ENCODE assay signal across 18 mouse cellular contexts in genomic region chr9:31999760-32000159, GRCm38 (mm10).
A peak's percentile ranks its signal among the peaks of the same experiment; 100 is the strongest.
DNase-seq lines count a peak whose midpoint lies in the region; ATAC-seq and TF ChIP-seq lines count a peak whose summit lies in the region.
"Had no signal": no experiment of that assay in that cellular context is flagged by ENCODE, and none has a peak within 500 bp of the region (broad histone marks: within the 10 kb centered on the region; RNA-seq: fewer than 3 reads in every experiment).

No protein-coding gene starts in this region.

- H3K9me3 ChIP-seq in kidney, embryonic 16.5 days (ENCODE audit: low read length) = no peaks in the 10 kb centered on the region
- H3K9me3 ChIP-seq: forebrain, embryonic 15.5 days; hindbrain, embryonic 12.5 days; intestine, embryonic 15.5 days; midbrain, embryonic 10.5 days; neural tube, embryonic 15.5 days had no signal

- no peaks in the 10 kb centered on the region for H3K36me3 ChIP-seq in kidney, embryonic 16.5 days (ENCODE audit: insufficient read depth, low read length)
- H3K36me3 ChIP-seq: forebrain, embryonic 15.5 days; hindbrain, embryonic 12.5 days; intestine, embryonic 15.5 days; midbrain, embryonic 10.5 days; neural tube, embryonic 15.5 days had no signal

- no peak overlapping the region for H3K4me2 ChIP-seq in kidney, embryonic 16.5 days (replicated peaks; ENCODE audit: low read depth, low read length)
- H3K4me2 ChIP-seq: forebrain, embryonic 15.5 days; hindbrain, embryonic 12.5 days; intestine, embryonic 15.5 days; neural tube, embryonic 15.5 days had no signal

- WGBS in kidney, embryonic 16.5 days = 36% methylated on average over 1 of the region's 1 CpGs

- peaks cover 28% of the 10 kb centered on the region for H3K4me1 ChIP-seq in kidney, embryonic 16.5 days (ENCODE audit: insufficient read depth, low read length)

- TF ChIP-seq CTCF in layer of hippocampus, adult 2 months (conservative IDR thresholded peaks at IDR 0.05) = no peak

- no peaks in the 10 kb centered on the region for H3K27me3 ChIP-seq in kidney, embryonic 16.5 days (ENCODE audit: insufficient read depth, low read length)
- H3K27me3 ChIP-seq: forebrain, embryonic 15.5 days; hindbrain, embryonic 12.5 days; intestine, embryonic 15.5 days; neural tube, embryonic 15.5 days had no signal

- no peak overlapping the region for H3K9ac ChIP-seq in kidney, embryonic 16.5 days (replicated peaks; ENCODE audit: low read length)
- H3K9ac ChIP-seq: forebrain, embryonic 15.5 days; hindbrain, embryonic 12.5 days; intestine, embryonic 15.5 days; liver, embryonic 14.5 days; neural tube, embryonic 15.5 days had no signal

- H3K27ac ChIP-seq in kidney, embryonic 16.5 days (ENCODE audit: low read length) = no peak overlapping the region
- H3K27ac ChIP-seq in layer of hippocampus, adult 2 months = no peak overlapping the region
- H3K27ac ChIP-seq: forebrain, embryonic 15.5 days; hindbrain, embryonic 12.5 days; intestine, embryonic 15.5 days; liver, embryonic 14.5 days; midbrain, embryonic 10.5 days; neural tube, embryonic 15.5 days had no signal

- no peak for ATAC-seq in kidney, embryonic 16.5 days (ENCODE audit: low FRiP score, low TSS enrichment)
- ATAC-seq: forebrain, embryonic 15.5 days; intestine, embryonic 15.5 days had no signal

- H3K4me3 ChIP-seq in kidney, embryonic 16.5 days (ENCODE audit: low read length) = no peak overlapping the region
- no peak overlapping the region for H3K4me3 ChIP-seq in layer of hippocampus, adult 2 months
- H3K4me3 ChIP-seq: forebrain, embryonic 15.5 days; hindbrain, embryonic 12.5 days; intestine, embryonic 15.5 days; midbrain, embryonic 10.5 days; neural tube, embryonic 15.5 days had no signal

- peak; percentile 52 for DNase-seq in adrenal gland, postnatal 14 days
- no peak for DNase-seq in adrenal gland, postnatal 25 days
- DNase-seq in kidney, adult 9 months = peak; percentile 56
- peak; percentile 3 for DNase-seq in 416B (ENCODE audit: low read depth)
- peak; percentile 32 for DNase-seq in lung, postnatal 14 days
- no peak for DNase-seq in layer of hippocampus, adult 2 months (ENCODE audit: low spot score in 2 of 2)
- no peak for DNase-seq in cerebellum, adult 11-12 months
- DNase-seq: B cell, adult 2 months; cerebellum, postnatal 14 days; left cerebral cortex, postnatal 4 days; thymus, postnatal 36 days had no signal

Comparison
In these comparisons a context has a peak if more than half of its experiments do, and no peak if none do; other contexts are left out.
1. DNase-seq: peak in adrenal gland, postnatal 14 days (single experiment), kidney, adult 9 months (single experiment), 416B (single experiment) and lung, postnatal 14 days (single experiment); none in adrenal gland, postnatal 25 days (single experiment), layer of hippocampus, adult 2 months (0 of 2) and cerebellum, adult 11-12 months (single experiment).